Mouse (Mus musculus) CH12.LX (cell line): ENCODE results near the gene Gm815.

Experiments
- CTCF ChIP-seq, 2 experiments: IDR thresholded peaks in 1 of 2; conservative IDR thresholded peaks in 1 of 2; 2 replicates each; pipeline ENCODE4 v1.5.1; 2011 to 2012; ENCODE audit warnings: low read depth in 2 of 2, low read length in 2 of 2, improper control_type of control experiment in 1 of 2, inconsistent platforms in 1 of 2, mild to moderate bottlenecking in 1 of 2, moderate library complexity in 1 of 2
- UBTF ChIP-seq: IDR thresholded peaks from 2 replicates; pipeline ENCODE4 v1.6.1; 2012; ENCODE audit warnings: low read depth, mild to moderate bottlenecking, inconsistent platforms, low read length, improper control_type of control experiment, moderate library complexity
- ZNF384 ChIP-seq: IDR thresholded peaks from 2 replicates; pipeline ENCODE4 v1.6.1; 2012; ENCODE audit warnings: low read depth, low read length, improper control_type of control experiment, inconsistent platforms

DNA sequence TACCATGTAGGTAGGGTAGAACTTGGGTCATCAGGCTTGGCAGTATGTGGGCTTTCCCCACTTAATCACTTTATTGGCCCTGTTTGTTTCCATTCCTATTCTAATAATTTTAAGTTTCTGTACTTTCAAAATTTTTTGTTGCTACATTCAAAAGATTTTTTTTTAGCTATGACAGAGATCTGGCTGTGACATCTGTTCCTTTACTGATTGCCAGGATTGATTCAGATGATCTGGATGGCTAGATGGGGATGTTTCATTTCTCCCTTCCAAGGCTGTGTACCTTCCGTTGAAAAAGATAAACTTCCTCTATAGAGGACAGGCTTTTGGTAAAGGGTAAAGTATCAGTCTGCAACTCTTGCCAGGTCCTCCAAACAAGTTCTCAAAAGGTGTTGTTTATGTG is 48.1 kb upstream of the Gm815 start:
- no peak for TF ChIP-seq ZNF384
- TF ChIP-seq UBTF, result no peak
- no peak for TF ChIP-seq CTCF (conservative IDR thresholded peaks at IDR 0.05 in 1 of 2, IDR thresholded peaks at IDR 0.05 in 1 of 2; ENCODE audit: low read depth in 2 of 2, low read length in 2 of 2)
